Mouse (Mus musculus): ENCODE measurements around the gene Gtf3a.

Gtf3a gene

GRCm38 (mm10) chr5:146981376-146981775 is 32.9 kb downstream of the Gtf3a start:
- in situ Hi-C loops (cut with MboI, MseI): loop anchor here (5.0 kb wide), 1 partner anchor 246 kb away; no protein-coding TSS in a partner anchor

GRCm38 (mm10) chr5:146983216-146983615 is 34.8 kb downstream of the Gtf3a start:
- in situ Hi-C loops (cut with MboI, MseI): loop anchor here (5.0 kb wide), 1 partner anchor 244 kb away; no protein-coding TSS in a partner anchor

GRCm38 (mm10) chr5:146985725-146986433 is 37.4 kb downstream of the Gtf3a start:
- in situ Hi-C loops (cut with MboI, MseI): no loop called here

GRCm38 (mm10) chr5:146987588-146987987 is 39.1 kb downstream of the Gtf3a start:
- in situ Hi-C loops (cut with MboI, MseI): no loop called here

GRCm38 (mm10) chr5:146989051-146989450 is 40.6 kb downstream of the Gtf3a start:
- in situ Hi-C loops (cut with MboI, MseI): no loop called here

- in situ Hi-C loops (cut with MboI, MseI): no loop called here
Measured at GRCm38 (mm10) chr5:146993509-146993908, 45.1 kb downstream of the Gtf3a start.

GRCm38 (mm10) chr5:146994973-146995372 is 46.5 kb downstream of the Gtf3a start:
- in situ Hi-C loops (cut with MboI, MseI): no loop called here

- in situ Hi-C loops (cut with MboI, MseI): no loop called here
Measured at GRCm38 (mm10) chr5:146996812-146997211, 48.4 kb downstream of the Gtf3a start.

GRCm38 (mm10) chr5:146998802-146999201 is 50.3 kb downstream of the Gtf3a start:
- in situ Hi-C loops (cut with MboI, MseI): no loop called here

GRCm38 (mm10) chr5:147001312-147001711 is 52.9 kb downstream of the Gtf3a start:
- in situ Hi-C loops (cut with MboI, MseI): no loop called here

GRCm38 (mm10) chr5:147003303-147003702 is 54.8 kb downstream of the Gtf3a start:
- in situ Hi-C loops (cut with MboI, MseI): no loop called here

Measured in regulatory T cell (primary cell).